Mouse (Mus musculus) midbrain, embryonic 14.5 days (tissue): ENCODE data around the gene Farsb. TPM values are rescaled to one million over a fixed set of nuclear protein-coding genes. Genes with fewer than 3 reads are reported as not detected.
"Not testable (repeated sequence)": the region's sequence is repeated elsewhere in the genome, so short reads cannot be mapped to it uniquely, and the experiment has no call there.

Source experiments
- ATAC-seq: fragments of 200-750 bp; cut with Nextera tagmentation; 2 replicates; pipeline ENCODE4 v1.8.0; 2017; ENCODE audit warnings: moderate number of reproducible peaks, moderate library complexity; ENCODE audit not compliant: low FRiP score, low TSS enrichment
- DNase-seq: peaks from one replicate; pipeline ENCODE4 v3.0.0-alpha.2; 2015
- H3K27ac ChIP-seq: fragments of 300-500 bp; sonication (generic); replicated peaks from 2 replicates; pipeline ENCODE4 v1.5.1; 2014; ENCODE audit warnings: mild to moderate bottlenecking, low read depth, low read length, moderate library complexity
- H3K27me3 ChIP-seq: fragments of 300-500 bp; sonication (generic); 2 replicates; pipeline ENCODE4 v1.6.1; 2014; ENCODE audit warnings: low read length, control low read depth, mixed read lengths; ENCODE audit not compliant: control insufficient read depth, insufficient read depth
- H3K36me3 ChIP-seq: fragments of 300-500 bp; sonication (generic); 2 replicates; pipeline ENCODE4 v1.6.1; 2014; ENCODE audit warnings: low read length, control low read depth; ENCODE audit not compliant: control insufficient read depth, insufficient read depth
- H3K4me1 ChIP-seq: fragments of 300-500 bp; sonication (generic); 2 replicates; pipeline ENCODE4 v1.6.1; 2014; ENCODE audit warnings: mild to moderate bottlenecking, antibody characterized with exemption, low read length, control low read depth; ENCODE audit not compliant: control insufficient read depth, insufficient read depth
- H3K4me2 ChIP-seq: fragments of 300-500 bp; sonication (generic); 2 replicates; pipeline ENCODE4 v1.6.1; 2014; ENCODE audit warnings: mild to moderate bottlenecking, low read length, moderate library complexity
- H3K4me3 ChIP-seq: fragments of 300-500 bp; sonication (generic); replicated peaks from 2 replicates; pipeline ENCODE4 v1.5.1; 2014; ENCODE audit warnings: low read depth, low read length
- H3K9ac ChIP-seq: fragments of 300-500 bp; sonication (generic); replicated peaks from 2 replicates; pipeline ENCODE4 v1.6.1; 2014; ENCODE audit warnings: mild to moderate bottlenecking, low read length, moderate library complexity
- H3K9me3 ChIP-seq: fragments of 300-500 bp; sonication (generic); 2 replicates; pipeline ENCODE4 v1.6.1; 2016; ENCODE audit warnings: low read length, control low read depth, mixed read lengths; ENCODE audit not compliant: control insufficient read depth
- WGBS: fragments of 180-500 bp; shearing (Covaris S2); extraction: QIAGEN DNeasy Blood & Tissue Kit; methylation state at CpG from one replicate; pipeline ENCODE4 v1.1.7; 2014; 5-methylcytosine and 5-hydroxymethylcytosine counted together
- polyA plus RNA-seq: library from polyadenylated mRNA; unstranded; fragments of >200 nt; fragmentation: Nextera tagmentation; extraction: Ambion mirVana; gene quantifications from 2 replicates; pipeline ENCODE4 v1.2.1, GENCODE M21; 2014

Gene Farsb
- polyA plus RNA-seq, 1 experiment from 2014 or later = 168 TPM

DNA sequence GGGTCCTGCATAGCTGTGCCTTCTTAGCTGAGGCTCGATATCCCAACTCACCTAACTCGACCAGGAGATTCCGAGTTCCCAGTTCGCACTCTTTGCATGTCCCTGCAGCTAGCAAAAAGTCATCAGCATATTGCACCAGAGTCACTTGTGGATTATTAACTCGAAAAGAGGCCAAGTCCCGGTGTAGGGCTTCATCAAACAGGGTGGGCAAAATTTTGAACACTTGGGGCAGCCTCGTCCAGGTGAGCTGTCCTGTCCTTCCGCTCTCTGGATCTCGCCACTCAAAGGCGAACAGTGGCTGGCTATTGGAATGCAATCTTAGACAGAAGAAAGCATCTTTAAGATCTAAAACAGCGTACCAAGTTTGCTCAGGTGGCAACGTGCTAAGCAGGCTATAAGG lies 13.2 kb upstream of the Farsb start:
- not testable (repeated sequence) for DNase-seq, H3K4me3 ChIP-seq, ATAC-seq, H3K9ac ChIP-seq, H3K9me3 ChIP-seq, H3K4me2 ChIP-seq, H3K27ac ChIP-seq, H3K4me1 ChIP-seq, H3K36me3 ChIP-seq, H3K27me3 ChIP-seq
- 92% methylated on average over 12 of the region's 12 CpGs for WGBS

GRCm38 (mm10) chr1:78501036-78501435 lies 12.3 kb upstream of the Farsb start:
- Histone ChIP-seq H3K9ac (no peak overlapping the region), H3K9me3 (no peaks in the 10 kb centered on the region), H3K4me1 (no peaks in the 10 kb centered on the region), H3K36me3 (no peaks in the 10 kb centered on the region), H3K4me3 (no peak overlapping the region), H3K27me3 (no peaks in the 10 kb centered on the region), H3K4me2 (no peak overlapping the region), H3K27ac (no peak overlapping the region)
- ATAC-seq = no peak
- WGBS = 93% methylated on average over 16 of the region's 16 CpGs
- no peak for DNase-seq

DNA sequence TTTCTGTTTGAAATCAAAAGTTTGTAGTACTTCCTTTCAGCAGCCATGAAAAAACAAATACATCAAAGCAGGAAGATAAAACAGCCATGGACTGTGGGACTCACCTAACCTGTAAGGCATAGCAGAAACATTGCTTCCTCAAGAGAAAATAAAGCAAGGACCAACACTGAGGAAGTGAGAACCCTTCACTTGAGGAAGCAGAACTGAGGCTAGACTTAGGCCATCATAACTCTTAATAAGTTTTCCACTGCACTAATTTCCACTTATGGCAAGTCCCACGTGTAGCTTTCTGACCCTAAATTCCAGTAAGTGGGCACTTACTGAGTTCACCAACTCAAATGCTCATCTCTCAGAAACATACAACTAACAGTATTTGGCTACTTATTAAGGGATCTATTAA lies 1.4 kb upstream of the Farsb start:
- DNase-seq (no peak), ATAC-seq (no peak)
- 0 out of 2 replicates have a peak, but pooled peaks cover 5% of the 10 kb centered on the region for H3K4me1 ChIP-seq
- no peak overlapping the region for H3K4me3 ChIP-seq
- no peaks in the 10 kb centered on the region for H3K27me3 ChIP-seq
- H3K9me3 ChIP-seq = no peaks in the 10 kb centered on the region
- no peaks in the 10 kb centered on the region for H3K36me3 ChIP-seq
- H3K27ac ChIP-seq = no peak overlapping the region
- H3K4me2 ChIP-seq = no peak overlapping the region
- H3K9ac ChIP-seq = no peak overlapping the region
- WGBS = 78% methylated on average over 1 of the region's 1 CpGs

- WGBS = under 1% methylated on average over 28 of the region's 28 CpGs
- H3K4me2 ChIP-seq = peak overlapping the region; percentile 94
- H3K9ac ChIP-seq = peak overlapping the region; percentile 81
- no peak for ATAC-seq
- H3K4me1 ChIP-seq = 0 out of 2 replicates have a peak, but pooled peaks cover 5% of the 10 kb centered on the region
- H3K36me3 ChIP-seq = no peaks in the 10 kb centered on the region
- H3K27ac ChIP-seq = peak overlapping the region; percentile 67; the same call in 1 of the 2 replicates
- H3K27me3 ChIP-seq = no peaks in the 10 kb centered on the region
- peak overlapping the region; percentile 93 for H3K4me3 ChIP-seq
- H3K9me3 ChIP-seq = no peaks in the 10 kb centered on the region
- DNase-seq = no peak
These were observed 308 bp downstream of the Farsb start for GRCm38 (mm10) chr1:78488427-78488751.

DNA sequence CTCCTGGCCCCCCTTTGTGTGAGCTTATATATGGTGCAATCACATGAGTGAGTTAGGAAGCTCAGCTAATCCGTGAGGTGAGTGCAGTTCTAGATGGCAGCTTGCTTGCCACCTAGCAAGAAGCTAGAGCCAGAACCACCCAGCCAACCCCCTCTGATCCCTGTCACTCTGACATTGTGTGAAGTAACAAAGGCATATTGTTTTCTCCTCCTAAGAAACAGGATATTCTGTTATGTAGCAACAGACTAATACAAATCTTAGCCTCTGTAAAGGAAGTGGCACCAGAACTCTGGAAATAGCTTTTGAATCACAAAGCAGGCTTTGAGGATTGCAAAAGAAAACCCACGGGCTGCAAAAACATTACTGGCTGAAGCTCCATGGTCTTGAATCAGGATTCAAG lies 4.3 kb downstream of the Farsb start:
- 0 out of 2 replicates have a peak, but pooled peaks cover 5% of the 10 kb centered on the region for H3K4me1 ChIP-seq
- no peak for DNase-seq
- H3K27ac ChIP-seq = no peak overlapping the region
- H3K27me3 ChIP-seq = no peaks in the 10 kb centered on the region
- 32% methylated on average over 2 of the region's 2 CpGs for WGBS
- H3K36me3 ChIP-seq = peaks cover 12% of the 10 kb centered on the region
- H3K4me2 ChIP-seq = no peak overlapping the region
- H3K9ac ChIP-seq = no peak overlapping the region
- ATAC-seq = no peak
- no peak overlapping the region for H3K4me3 ChIP-seq
- no peaks in the 10 kb centered on the region for H3K9me3 ChIP-seq

GRCm38 (mm10) chr1:78483430-78483829 lies 5.3 kb downstream of the Farsb start:
- ATAC-seq (no peak), DNase-seq (no peak)
- Histone ChIP-seq H3K4me1 (0 out of 2 replicates have a peak, but pooled peaks cover 5% of the 10 kb centered on the region), H3K4me2 (no peak overlapping the region), H3K4me3 (no peak overlapping the region), H3K9me3 (no peaks in the 10 kb centered on the region), H3K9ac (no peak overlapping the region), H3K27ac (no peak overlapping the region), H3K36me3 (peaks cover 18% of the 10 kb centered on the region), H3K27me3 (no peaks in the 10 kb centered on the region)
- 95% methylated on average over 3 of the region's 3 CpGs for WGBS

DNA sequence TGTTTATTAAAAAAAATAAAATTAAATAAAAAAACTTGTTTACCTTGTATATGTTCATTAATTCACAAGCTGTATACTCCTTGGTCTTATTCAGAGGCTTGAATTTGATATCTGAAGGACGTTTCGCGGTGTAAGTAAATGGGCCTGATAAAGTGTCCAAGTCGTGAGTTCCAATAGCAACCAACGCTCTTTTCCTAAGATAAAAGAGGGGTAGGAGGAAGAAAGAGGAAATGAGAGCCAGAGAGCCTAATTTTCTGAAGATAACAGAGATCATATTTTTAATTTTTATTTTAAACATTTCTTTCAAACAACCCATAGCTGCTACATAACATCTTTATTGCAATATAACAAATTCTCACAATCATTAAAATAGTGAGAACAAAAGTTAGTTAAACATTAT lies 16.3 kb downstream of the Farsb start:
- Histone ChIP-seq H3K36me3 (peaks cover 60% of the 10 kb centered on the region), H3K9me3 (no peaks in the 10 kb centered on the region), H3K4me2 (no peak overlapping the region), H3K9ac (no peak overlapping the region), H3K27me3 (no peaks in the 10 kb centered on the region), H3K4me1 (no peaks in the 10 kb centered on the region), H3K4me3 (no peak overlapping the region), H3K27ac (no peak overlapping the region)
- DNase-seq = no peak
- WGBS = 94% methylated on average over 5 of the region's 5 CpGs
- no peak for ATAC-seq

DNA sequence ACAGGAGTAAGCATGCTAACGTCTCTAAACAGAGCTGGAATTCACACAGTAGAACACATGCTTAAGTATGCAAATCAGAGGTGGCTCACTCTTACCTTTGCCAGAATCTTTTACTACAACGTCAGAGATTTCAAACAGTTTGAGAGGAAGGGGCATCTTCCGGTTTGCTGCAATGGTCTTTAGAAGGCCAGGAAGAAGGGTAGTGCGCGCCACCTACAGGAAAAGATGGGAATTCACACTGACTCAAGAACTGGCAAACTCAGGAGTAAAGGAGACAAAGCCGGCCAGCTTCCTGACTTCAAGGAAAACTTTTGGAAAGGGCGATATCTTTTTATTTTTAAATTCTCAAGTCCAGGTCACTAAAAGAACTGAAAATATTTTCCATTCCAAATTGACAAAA lies 34.0 kb downstream of the Farsb start:
- Histone ChIP-seq H3K4me1 (no peaks in the 10 kb centered on the region), H3K27ac (no peak overlapping the region), H3K4me2 (no peak overlapping the region), H3K4me3 (no peak overlapping the region), H3K36me3 (peaks cover 64% of the 10 kb centered on the region), H3K9ac (no peak overlapping the region), H3K27me3 (no peaks in the 10 kb centered on the region), H3K9me3 (no peaks in the 10 kb centered on the region)
- 22% methylated on average over 7 of the region's 7 CpGs for WGBS
- peak; percentile 84 for DNase-seq
- ATAC-seq = no peak

- Histone ChIP-seq H3K4me2 (no peak overlapping the region), H3K9me3 (no peaks in the 10 kb centered on the region), H3K4me3 (no peak overlapping the region), H3K36me3 (peaks cover 56% of the 10 kb centered on the region), H3K9ac (no peak overlapping the region), H3K27ac (no peak overlapping the region), H3K4me1 (no peaks in the 10 kb centered on the region), H3K27me3 (no peaks in the 10 kb centered on the region)
- no peak for ATAC-seq
- DNase-seq = no peak
- WGBS = 89% methylated on average over 8 of the region's 8 CpGs
These were observed 34.8 kb downstream of the Farsb start for GRCm38 (mm10) chr1:78453886-78454285.
